Mouse (Mus musculus): ENCODE results near the gene Egfem1. TPM values are rescaled to one million over a fixed set of nuclear protein-coding genes. Genes with fewer than 3 reads are reported as not detected.

Gene Egfem1
- polyA plus RNA-seq, 1 experiment from 2014 or later: 7.7 TPM

DNA sequence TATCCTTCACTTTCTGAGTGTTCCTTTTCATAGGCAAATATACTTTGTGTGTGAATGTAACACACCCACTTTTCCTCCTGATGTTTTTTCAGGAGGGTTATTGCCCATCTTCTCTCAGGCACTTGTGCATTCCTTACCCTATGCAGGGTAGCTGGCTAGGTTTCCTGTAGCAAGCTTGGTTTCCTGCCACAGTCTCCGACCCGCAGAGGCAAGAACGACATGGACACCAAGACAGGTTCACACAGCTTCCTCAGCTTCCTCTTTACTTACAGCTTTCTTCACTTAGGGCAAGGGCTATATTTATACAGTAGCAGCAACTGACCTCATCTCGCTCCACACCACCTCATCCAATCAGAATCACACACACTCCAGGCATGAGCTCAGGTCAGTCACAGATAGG lies 10.5 kb upstream of the Egfem1 start:
- no peak for ATAC-seq (ENCODE audit: low FRiP score, low TSS enrichment)
- Histone ChIP-seq H3K9ac (replicated peaks; ENCODE audit: low read length) (no peak overlapping the region), H3K36me3 (ENCODE audit: control insufficient read depth, insufficient read depth, low read length) (no peaks in the 10 kb centered on the region), H3K9me3 (ENCODE audit: control insufficient read depth, low read length) (no peaks in the 10 kb centered on the region), H3K4me1 (ENCODE audit: control insufficient read depth, insufficient read depth, low read length) (no peaks in the 10 kb centered on the region), H3K4me2 (ENCODE audit: low read length) (no peak overlapping the region), H3K27me3 (ENCODE audit: control insufficient read depth, insufficient read depth, low read length) (no peaks in the 10 kb centered on the region), H3K4me3 (replicated peaks; ENCODE audit: low read depth, low read length) (no peak overlapping the region), H3K27ac (replicated peaks; ENCODE audit: low read depth, low read length) (no peak overlapping the region)
- DNase-seq: no peak
- WGBS: 94% methylated on average over 4 of the region's 4 CpGs

DNA sequence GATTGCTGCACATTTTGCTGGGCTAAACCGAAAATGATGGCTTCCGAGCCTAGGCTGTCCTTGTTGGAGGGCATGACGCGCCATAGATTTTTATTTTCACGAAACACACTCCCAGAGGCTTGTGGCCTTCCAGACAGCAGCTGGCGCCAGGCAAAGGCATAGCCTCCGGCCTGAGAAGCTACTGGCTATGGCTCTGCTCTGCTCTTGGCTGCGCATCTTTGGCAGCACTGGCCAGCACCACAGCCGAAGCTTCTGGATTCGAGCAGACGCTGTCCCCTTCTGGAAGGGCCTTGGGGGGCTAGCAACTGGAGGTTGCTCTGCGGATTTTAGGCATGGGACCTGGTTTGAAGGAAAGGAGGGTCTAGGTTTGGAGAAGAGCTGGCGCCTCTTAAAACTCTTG lies 306 bp upstream of the Egfem1 start:
- no peaks in the 10 kb centered on the region for H3K36me3 ChIP-seq (ENCODE audit: control insufficient read depth, insufficient read depth, low read length)
- H3K4me3 ChIP-seq (replicated peaks; ENCODE audit: low read depth, low read length): peak overlapping the region; percentile 48
- H3K4me2 ChIP-seq (ENCODE audit: low read length): peak overlapping the region; percentile 60
- H3K9me3 ChIP-seq (ENCODE audit: control insufficient read depth, low read length): no peaks in the 10 kb centered on the region
- no peaks in the 10 kb centered on the region; the same call in 1 of the 2 replicates for H3K27me3 ChIP-seq (ENCODE audit: control insufficient read depth, insufficient read depth, low read length)
- 9% methylated on average over 13 of the region's 13 CpGs for WGBS
- H3K9ac ChIP-seq (replicated peaks; ENCODE audit: low read length): peak overlapping the region; percentile 41
- no peak for ATAC-seq (ENCODE audit: low FRiP score, low TSS enrichment)
- peak overlapping the region; percentile 50; the same call in 1 of the 2 replicates for H3K27ac ChIP-seq (replicated peaks; ENCODE audit: low read depth, low read length)
- DNase-seq: peak; percentile 59
- peaks cover 23% of the 10 kb centered on the region for H3K4me1 ChIP-seq (ENCODE audit: control insufficient read depth, insufficient read depth, low read length)

DNA sequence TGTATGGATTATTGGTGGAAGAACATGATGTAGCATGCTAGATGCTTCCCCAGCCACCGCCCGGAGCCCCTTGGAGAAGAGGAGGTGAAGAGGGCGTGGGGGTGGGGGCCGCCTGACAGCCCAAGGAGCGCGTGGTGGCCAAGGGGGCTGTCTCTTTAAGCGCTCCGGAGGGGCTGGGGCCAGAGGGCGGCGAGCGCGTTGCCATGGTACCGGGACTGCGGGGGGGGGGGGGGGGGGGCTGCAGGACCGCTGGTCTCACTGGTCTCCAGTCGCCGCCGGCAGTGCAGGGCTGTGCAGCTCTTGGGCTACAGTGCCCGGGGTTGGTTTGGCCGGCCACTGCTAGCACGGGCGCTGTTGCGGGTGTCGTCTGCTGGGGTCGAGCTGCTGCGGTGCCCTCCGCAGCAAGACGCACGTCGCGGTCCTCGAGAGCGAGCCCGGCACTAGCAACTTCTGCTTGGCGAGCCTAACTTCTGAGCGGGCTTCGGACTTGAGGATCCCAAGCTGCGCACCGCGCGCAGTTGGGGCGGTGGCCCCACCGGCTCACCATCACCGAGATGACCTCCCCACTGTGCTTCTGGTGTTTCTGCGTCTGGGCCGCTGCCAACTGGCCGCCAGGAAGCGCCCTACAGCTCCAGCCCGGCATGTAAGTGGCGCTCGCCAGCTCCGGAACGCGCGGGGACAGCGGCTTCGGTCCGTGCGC lies 623 bp downstream of the Egfem1 start:
- peak overlapping the region; percentile 50 for H3K27ac ChIP-seq (replicated peaks; ENCODE audit: low read depth, low read length)
- peak; percentile 92 for ATAC-seq (ENCODE audit: low FRiP score, low TSS enrichment)
- WGBS: under 1% methylated on average over 53 of the region's 59 CpGs

DNA sequence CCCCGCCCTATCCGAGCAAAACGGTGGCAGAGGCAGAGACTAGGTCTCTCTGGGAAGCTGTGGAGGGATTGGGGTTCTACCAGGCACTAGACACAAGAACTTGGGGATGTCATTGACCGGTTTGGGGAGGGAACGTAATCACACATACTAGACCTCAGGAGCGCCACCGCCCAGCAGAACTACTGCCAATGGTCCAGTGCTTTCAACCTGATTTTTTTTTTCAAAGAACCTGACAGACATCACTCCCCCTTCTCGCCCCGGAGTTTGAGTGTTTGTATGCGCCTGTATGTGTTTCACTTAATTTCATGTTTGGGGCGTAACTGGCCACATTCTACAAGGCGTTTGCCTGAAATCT lies 1.1 kb downstream of the Egfem1 start:
- no peak for DNase-seq
- Histone ChIP-seq H3K4me2 (ENCODE audit: low read length) (peak overlapping the region; percentile 60), H3K9me3 (ENCODE audit: control insufficient read depth, low read length) (no peaks in the 10 kb centered on the region), H3K27ac (replicated peaks; ENCODE audit: low read depth, low read length) (peak overlapping the region; percentile 50; the same call in 1 of the 2 replicates), H3K36me3 (ENCODE audit: control insufficient read depth, insufficient read depth, low read length) (no peaks in the 10 kb centered on the region), H3K27me3 (ENCODE audit: control insufficient read depth, insufficient read depth, low read length) (no peaks in the 10 kb centered on the region; the same call in 1 of the 2 replicates), H3K4me1 (ENCODE audit: control insufficient read depth, insufficient read depth, low read length) (peaks cover 23% of the 10 kb centered on the region), H3K9ac (replicated peaks; ENCODE audit: low read length) (peak overlapping the region; percentile 41), H3K4me3 (replicated peaks; ENCODE audit: low read depth, low read length) (peak overlapping the region; percentile 48)
- 1% methylated on average over 12 of the region's 12 CpGs for WGBS
- no peak; the same call in 1 of the 2 replicates for ATAC-seq (ENCODE audit: low FRiP score, low TSS enrichment)

More for the DNA sequence above, 623 bp downstream of the Egfem1 start:
- Histone ChIP-seq H3K9me3 (ENCODE audit: control insufficient read depth, low read length) (no peaks in the 10 kb centered on the region), H3K4me2 (ENCODE audit: low read length) (peak overlapping the region; percentile 60), H3K36me3 (ENCODE audit: control insufficient read depth, insufficient read depth, low read length) (no peaks in the 10 kb centered on the region), H3K4me1 (ENCODE audit: control insufficient read depth, insufficient read depth, low read length) (peaks cover 23% of the 10 kb centered on the region), H3K4me3 (replicated peaks; ENCODE audit: low read depth, low read length) (peak overlapping the region; percentile 48), H3K27me3 (ENCODE audit: control insufficient read depth, insufficient read depth, low read length) (no peaks in the 10 kb centered on the region; the same call in 1 of the 2 replicates), H3K9ac (replicated peaks; ENCODE audit: low read length) (peak overlapping the region; percentile 41)
- peak; percentile 72 for DNase-seq

DNA sequence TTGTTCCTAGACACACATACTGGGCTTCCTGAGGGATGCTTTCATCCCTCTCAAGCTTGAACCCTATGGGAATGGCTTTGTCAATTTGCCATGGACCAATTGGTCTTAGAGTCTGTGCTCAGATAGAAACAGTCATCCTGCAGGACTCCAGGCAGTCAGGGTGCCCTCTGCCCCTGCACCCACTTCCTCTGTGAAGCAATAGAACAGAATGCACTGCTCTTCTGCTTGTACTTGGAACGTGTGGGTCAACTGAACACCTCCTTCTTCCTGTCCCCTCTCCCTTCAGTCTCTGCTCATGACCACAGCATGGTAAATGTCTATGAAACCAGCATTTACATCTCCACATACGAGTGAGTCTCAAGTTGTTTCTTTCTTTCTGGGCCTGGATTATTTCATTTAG lies 16.6 kb downstream of the Egfem1 start:
- H3K27me3 ChIP-seq (ENCODE audit: control insufficient read depth, insufficient read depth, low read length): no peaks in the 10 kb centered on the region
- no peaks in the 10 kb centered on the region for H3K4me1 ChIP-seq (ENCODE audit: control insufficient read depth, insufficient read depth, low read length)
- WGBS: 83% methylated on average over 2 of the region's 2 CpGs
- H3K9me3 ChIP-seq (ENCODE audit: control insufficient read depth, low read length): no peaks in the 10 kb centered on the region
- no peak overlapping the region for H3K4me3 ChIP-seq (replicated peaks; ENCODE audit: low read depth, low read length)
- DNase-seq (no peak), ATAC-seq (ENCODE audit: low FRiP score, low TSS enrichment) (no peak)
- no peaks in the 10 kb centered on the region for H3K36me3 ChIP-seq (ENCODE audit: control insufficient read depth, insufficient read depth, low read length)
- H3K9ac ChIP-seq (replicated peaks; ENCODE audit: low read length): no peak overlapping the region
- no peak overlapping the region for H3K4me2 ChIP-seq (ENCODE audit: low read length)
- no peak overlapping the region for H3K27ac ChIP-seq (replicated peaks; ENCODE audit: low read depth, low read length)

DNA sequence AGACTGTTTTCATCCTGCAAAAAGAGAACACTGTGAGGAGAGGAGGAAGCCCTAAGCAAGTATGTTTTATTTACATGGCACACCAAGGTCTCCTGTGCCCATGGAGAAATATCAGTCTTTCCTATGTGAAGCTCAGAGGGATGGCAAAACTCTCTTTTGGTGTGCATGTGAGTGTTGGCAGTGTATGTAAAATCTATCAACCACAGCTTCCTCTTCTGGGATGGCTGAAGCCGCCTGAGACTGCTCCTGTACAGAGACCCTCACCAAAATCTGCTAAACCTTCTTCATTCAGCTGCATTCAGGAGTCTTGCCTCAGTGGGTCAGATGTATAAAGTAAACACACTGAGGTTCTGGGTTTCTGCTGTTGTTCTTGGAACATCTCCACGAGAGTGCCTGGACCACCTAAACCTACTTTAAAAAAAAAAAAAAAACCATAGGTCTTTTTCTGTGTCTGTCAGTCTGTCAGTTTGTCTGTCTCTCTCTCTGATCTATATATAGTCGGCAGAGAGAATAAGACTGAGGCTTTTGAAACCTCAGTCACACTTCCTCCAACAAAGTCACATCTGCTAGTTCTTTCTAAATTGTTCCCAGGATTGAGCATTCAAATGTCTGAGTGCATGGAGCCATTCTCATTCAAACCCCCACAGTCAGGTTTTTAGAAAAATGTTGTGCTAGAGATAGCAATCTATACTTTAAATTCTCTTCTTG lies 24.3 kb downstream of the Egfem1 start:
- 87% methylated on average over 3 of the region's 3 CpGs for WGBS
- no peak for ATAC-seq (ENCODE audit: low FRiP score, low TSS enrichment)

DNA sequence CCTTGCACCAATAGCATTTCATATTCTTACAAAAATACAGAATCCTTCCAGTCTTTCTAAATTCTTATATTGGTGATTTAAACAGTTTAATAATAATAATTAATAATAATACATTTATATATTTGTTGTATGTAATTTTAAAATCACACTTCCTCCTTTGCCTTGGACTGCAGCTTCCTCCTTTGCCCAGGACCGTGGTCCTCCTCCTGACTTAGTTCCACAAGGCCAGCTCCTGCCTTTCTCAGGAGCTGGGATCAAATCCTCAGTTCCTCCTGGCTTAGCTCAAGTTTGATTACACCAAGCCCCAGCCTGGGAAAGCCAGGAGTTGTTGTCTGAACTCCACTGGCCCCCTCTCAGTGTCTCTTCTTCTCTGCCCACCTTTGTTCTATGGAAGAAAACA lies 25.3 kb downstream of the Egfem1 start:
- H3K4me3 ChIP-seq (replicated peaks; ENCODE audit: low read depth, low read length): no peak overlapping the region
- H3K4me1 ChIP-seq (ENCODE audit: control insufficient read depth, insufficient read depth, low read length): no peaks in the 10 kb centered on the region
- H3K9ac ChIP-seq (replicated peaks; ENCODE audit: low read length): no peak overlapping the region
- no peaks in the 10 kb centered on the region for H3K36me3 ChIP-seq (ENCODE audit: control insufficient read depth, insufficient read depth, low read length)
- no peak for DNase-seq
- no peaks in the 10 kb centered on the region for H3K9me3 ChIP-seq (ENCODE audit: control insufficient read depth, low read length)
- no peaks in the 10 kb centered on the region for H3K27me3 ChIP-seq (ENCODE audit: control insufficient read depth, insufficient read depth, low read length)
- WGBS: 81% methylated on average over 1 of the region's 1 CpGs
- no peak for ATAC-seq (ENCODE audit: low FRiP score, low TSS enrichment)
- H3K4me2 ChIP-seq (ENCODE audit: low read length): no peak overlapping the region
- no peak overlapping the region for H3K27ac ChIP-seq (replicated peaks; ENCODE audit: low read depth, low read length)

More for the DNA sequence above, 24.3 kb downstream of the Egfem1 start:
- H3K4me3 ChIP-seq (replicated peaks; ENCODE audit: low read depth, low read length): no peak overlapping the region
- no peaks in the 10 kb centered on the region for H3K27me3 ChIP-seq (ENCODE audit: control insufficient read depth, insufficient read depth, low read length)
- H3K4me1 ChIP-seq (ENCODE audit: control insufficient read depth, insufficient read depth, low read length): no peaks in the 10 kb centered on the region
- H3K4me2 ChIP-seq (ENCODE audit: low read length): no peak overlapping the region
- H3K36me3 ChIP-seq (ENCODE audit: control insufficient read depth, insufficient read depth, low read length): no peaks in the 10 kb centered on the region
- H3K27ac ChIP-seq (replicated peaks; ENCODE audit: low read depth, low read length): no peak overlapping the region
- H3K9ac ChIP-seq (replicated peaks; ENCODE audit: low read length): no peak overlapping the region
- no peaks in the 10 kb centered on the region for H3K9me3 ChIP-seq (ENCODE audit: control insufficient read depth, low read length)
- DNase-seq: no peak

DNA sequence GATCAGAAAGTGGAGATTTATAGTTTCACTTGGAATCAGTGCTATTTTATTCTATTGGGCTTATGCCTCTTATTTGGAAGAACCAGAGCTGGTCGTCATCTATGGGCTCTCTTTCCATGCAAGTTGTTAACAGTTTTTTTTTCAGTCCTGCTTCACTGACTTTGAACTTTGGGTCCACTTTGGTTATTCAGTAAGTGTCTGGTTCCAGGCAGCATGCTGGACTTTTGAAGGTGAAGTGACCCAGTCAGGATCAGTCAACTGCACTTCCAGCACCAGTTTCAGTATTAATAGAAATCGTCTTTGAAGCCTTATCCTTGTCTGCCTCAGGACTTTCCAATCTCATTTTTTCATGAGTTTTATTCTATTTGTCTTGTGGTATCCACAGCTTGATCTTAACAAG lies 28.5 kb downstream of the Egfem1 start:
- DNase-seq: no peak
- no peak for ATAC-seq (ENCODE audit: low FRiP score, low TSS enrichment)
- Histone ChIP-seq H3K36me3 (ENCODE audit: control insufficient read depth, insufficient read depth, low read length) (no peaks in the 10 kb centered on the region), H3K9ac (replicated peaks; ENCODE audit: low read length) (no peak overlapping the region), H3K27ac (replicated peaks; ENCODE audit: low read depth, low read length) (no peak overlapping the region), H3K4me1 (ENCODE audit: control insufficient read depth, insufficient read depth, low read length) (no peaks in the 10 kb centered on the region), H3K4me2 (ENCODE audit: low read length) (no peak overlapping the region), H3K27me3 (ENCODE audit: control insufficient read depth, insufficient read depth, low read length) (no peaks in the 10 kb centered on the region), H3K4me3 (replicated peaks; ENCODE audit: low read depth, low read length) (no peak overlapping the region), H3K9me3 (ENCODE audit: control insufficient read depth, low read length) (no peaks in the 10 kb centered on the region)
- WGBS: 74% methylated on average over 2 of the region's 2 CpGs

DNA sequence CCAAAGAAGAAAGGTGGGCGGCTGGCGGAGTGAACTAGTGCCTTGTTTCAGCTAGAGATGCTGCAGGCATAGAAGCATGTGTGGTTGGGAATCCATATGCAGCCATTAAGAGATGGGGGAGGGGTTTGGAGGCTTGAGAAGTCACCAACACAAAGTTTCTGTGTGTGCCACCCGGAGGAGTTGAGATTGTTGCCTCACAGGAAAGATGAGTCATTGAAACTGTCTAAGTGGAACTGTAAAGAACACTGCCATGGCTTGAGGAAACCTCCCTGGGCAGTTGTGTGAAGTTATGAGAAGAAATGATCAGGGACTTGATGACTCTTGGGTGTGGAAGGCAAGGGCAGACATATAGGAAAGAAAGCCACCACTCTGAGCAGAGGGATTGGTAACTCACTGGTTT lies 32.7 kb downstream of the Egfem1 start:
- WGBS: 97% methylated on average over 3 of the region's 3 CpGs
- Histone ChIP-seq H3K36me3 (ENCODE audit: control insufficient read depth, insufficient read depth, low read length) (no peaks in the 10 kb centered on the region), H3K9me3 (ENCODE audit: control insufficient read depth, low read length) (no peaks in the 10 kb centered on the region), H3K4me1 (ENCODE audit: control insufficient read depth, insufficient read depth, low read length) (no peaks in the 10 kb centered on the region), H3K27ac (replicated peaks; ENCODE audit: low read depth, low read length) (no peak overlapping the region), H3K4me3 (replicated peaks; ENCODE audit: low read depth, low read length) (no peak overlapping the region), H3K4me2 (ENCODE audit: low read length) (no peak overlapping the region), H3K27me3 (ENCODE audit: control insufficient read depth, insufficient read depth, low read length) (no peaks in the 10 kb centered on the region), H3K9ac (replicated peaks; ENCODE audit: low read length) (no peak overlapping the region)
- no peak for DNase-seq
- no peak for ATAC-seq (ENCODE audit: low FRiP score, low TSS enrichment)
